Mouse (Mus musculus): ENCODE measurements around the gene Atp5g3.
"Not testable (repeated sequence)": the region's sequence is repeated elsewhere in the genome, so short reads cannot be mapped to it uniquely, and the experiment has no call there.

Atp5g3 gene

DNA sequence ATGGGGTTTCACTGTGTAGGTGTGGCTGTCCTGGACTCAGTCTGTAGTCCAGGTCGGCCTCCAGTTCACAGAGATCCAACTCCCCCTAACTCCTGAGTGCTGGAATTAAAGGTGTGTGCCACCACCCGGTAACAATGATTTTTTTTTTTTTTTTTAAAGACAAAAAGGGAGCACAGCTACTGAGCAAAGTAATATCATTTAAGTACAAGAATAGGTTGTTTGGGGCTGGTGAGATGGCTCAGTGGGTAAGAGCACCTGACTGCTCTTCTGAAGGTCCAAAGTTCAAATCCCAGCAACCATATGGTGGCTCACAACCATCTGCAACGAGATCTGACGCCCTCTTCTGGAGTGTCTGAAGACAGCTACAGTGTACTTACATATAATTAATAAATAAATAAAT, 14.2 kb downstream of the Atp5g3 start:
- not testable (repeated sequence) for DNase-seq (ENCODE audit: low read depth, low spot score)

DNA sequence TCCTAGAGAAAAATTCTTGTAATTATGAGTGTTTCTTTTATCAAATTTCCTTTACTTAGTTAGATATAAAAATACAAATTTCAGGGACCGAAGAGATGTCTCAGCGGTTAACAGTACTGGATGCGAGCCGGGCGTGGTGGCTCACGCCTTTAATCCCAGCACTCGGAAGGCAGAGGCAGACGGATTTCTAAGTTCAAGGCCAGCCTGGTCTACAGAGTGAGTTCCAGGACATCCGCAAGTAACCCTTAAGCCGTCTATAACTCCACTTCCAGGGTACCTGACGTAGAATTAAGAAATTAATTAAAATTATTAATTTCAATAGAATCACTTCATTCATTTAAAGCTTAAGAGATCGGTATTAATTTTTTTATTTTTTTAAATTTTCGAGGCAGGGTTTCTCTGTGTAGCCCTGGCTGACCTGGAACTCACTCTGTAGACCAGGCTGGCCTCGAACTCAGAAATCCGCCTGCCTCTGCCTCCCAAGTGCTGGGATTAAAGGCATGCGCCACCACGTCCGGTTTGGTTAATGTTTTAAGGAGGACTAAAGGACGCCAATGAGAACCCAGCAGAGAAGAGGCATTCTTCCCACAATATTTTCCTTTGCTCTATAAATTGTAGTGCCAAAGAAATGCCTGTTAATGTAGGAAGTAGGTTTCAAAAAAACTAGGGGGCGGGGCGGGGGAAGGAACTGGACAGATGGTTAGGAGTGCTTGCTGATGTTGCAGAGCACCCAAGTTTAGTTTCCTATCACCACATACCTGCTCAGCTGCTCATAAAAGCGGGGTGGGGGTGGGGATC, 17.5 kb downstream of the Atp5g3 start:
- no peak for DNase-seq (ENCODE audit: low read depth, low spot score)

GRCm38 (mm10) chr2:73892464-73893296, 18.4 kb downstream of the Atp5g3 start, which contains the start of gene Atf2:
Gene Atf2, minus strand, starts transcription at chr2:73892639.
- peak; percentile 100 for DNase-seq (ENCODE audit: low read depth, low spot score)

DNA sequence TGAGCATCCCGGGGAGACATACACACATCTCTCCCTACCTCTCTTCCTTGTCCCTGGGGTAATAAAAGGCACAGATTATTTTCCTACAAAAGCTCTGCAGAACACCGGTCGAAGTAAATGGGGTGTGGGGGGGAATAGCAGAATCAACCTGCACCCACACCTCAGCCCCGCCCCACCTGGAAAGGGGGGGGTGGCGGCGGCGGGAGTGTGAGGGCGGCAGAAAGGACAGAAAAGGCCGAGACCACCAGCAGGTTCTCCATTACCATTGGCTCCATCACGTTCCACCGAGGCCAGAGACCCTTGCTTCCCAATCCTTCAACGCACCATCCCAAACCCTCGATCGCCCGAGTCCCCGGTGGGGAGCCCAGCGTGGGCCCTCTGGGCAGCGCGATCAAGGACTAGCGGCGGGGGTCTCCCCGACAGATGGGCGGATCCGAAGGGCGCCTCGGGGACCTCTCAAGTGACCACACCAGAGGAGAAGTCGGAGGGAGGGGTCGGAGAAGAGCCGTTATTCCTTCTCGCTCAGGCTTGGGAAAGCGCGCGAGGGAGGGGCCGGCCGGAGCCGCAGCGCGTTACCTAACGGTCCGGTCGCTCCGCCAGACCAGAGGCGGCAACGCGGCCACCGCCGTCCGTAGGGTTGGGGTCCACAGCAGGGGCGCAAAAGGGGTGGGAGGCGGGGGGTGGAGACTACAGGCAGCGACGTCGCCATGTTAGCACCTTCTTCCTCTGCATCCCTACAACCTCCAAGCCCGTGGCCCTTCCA, 19.2 kb downstream of the Atp5g3 start:
- DNase-seq (ENCODE audit: low read depth, low spot score): no peak

- DNase-seq (ENCODE audit: low read depth, low spot score): no peak
Measured at GRCm38 (mm10) chr2:73885997-73886396, 25.1 kb downstream of the Atp5g3 start.

DNA sequence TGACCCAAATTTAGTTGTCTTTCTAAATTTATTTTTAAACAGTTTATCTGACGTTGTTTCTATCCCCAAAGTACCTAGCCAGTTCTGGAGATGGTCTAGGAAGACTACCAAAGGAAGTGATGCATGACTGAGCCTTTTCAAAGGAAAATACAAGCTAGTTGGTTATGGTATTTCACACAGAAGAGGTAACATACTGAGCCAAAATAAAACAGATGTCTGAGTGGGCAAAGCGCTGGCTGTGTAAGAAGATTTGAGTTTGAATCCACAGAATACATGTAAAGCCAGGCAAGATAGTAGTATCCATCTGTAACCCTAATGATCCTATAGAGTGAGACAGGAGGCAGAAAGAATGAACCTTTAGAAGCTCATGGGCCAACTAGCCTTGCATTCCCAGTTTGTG, 33.2 kb downstream of the Atp5g3 start:
- DNase-seq (ENCODE audit: low read depth, low spot score): no peak

DNA sequence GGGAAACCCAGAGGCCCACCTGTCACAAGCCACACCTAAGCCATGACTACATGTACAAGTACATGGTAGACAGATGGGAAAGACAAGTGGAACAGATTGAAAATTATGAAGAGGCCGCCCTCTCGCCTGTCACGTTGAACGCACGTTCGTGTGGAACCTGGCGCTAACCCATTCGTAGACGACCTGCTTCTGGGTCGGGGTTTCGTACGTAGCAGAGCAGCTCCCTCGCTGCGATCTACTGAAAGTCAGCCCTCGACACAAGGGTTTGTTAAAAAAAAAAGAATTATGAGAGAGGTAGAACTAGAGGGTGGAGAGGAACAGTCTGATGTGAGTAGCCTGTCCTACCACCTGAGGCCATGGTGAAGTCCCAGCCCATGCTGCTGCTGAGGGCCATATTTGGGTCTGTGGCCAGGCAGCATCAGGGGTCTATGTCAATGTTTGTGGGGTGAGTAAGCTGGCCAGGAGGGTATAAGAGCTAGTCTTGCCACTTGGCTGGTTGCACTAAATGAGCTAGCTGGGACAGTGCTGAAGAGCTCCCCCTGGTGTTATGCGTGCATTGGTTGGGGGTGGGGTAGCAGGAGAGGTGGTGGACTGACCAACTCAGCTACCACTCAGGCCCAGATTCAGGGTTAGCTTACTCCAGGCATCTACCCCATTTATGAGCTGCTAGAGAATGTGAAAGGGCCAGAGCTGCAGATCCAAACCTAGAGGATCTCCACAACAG, 43.2 kb downstream of the Atp5g3 start:
- DNase-seq (ENCODE audit: low read depth, low spot score): peak; percentile 13

DNA sequence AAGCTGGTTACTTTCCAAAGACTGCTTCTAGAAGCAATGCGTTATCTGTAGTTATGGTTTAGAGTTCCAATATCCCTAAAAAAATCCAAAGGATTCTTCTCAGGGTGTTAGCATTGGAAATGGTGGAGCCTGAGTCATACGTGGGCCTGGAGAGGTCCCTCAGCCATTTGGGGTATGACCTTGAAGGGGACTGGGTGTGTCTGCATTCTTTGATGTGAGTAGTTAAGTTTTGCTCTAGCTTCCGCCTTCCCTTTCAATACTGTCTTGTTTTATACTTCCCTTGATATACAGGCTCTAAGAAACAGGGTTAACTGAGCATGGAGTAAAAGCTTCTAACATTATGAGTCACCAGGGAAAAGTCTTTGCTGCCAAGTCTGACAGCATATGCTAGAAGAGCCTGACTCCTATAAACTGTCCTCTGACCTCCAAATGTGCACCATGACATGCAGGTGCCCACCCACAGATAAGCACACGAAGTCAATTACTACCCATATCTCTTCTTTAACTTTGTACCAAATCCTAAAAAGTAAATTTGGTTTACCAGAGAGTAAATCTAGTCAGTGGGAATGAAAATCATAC, 51.0 kb downstream of the Atp5g3 start:
- DNase-seq (ENCODE audit: low read depth, low spot score): no peak

Data from forelimb bud, embryonic 11.5 days (tissue).